Mouse (Mus musculus) cortical plate, adult 2 months (tissue): Measurements from ENCODE around the gene Abhd17c.

Experiments used
- CTCF ChIP-seq: fragments of 200-500 bp; IDR thresholded peaks from 2 replicates; pipeline ENCODE4 v1.5.1; 2011; ENCODE audit warnings: mild to moderate bottlenecking, control low read depth, low read length; ENCODE audit not compliant: insufficient read depth; ENCODE audit errors: extremely low read depth
- POLR2A ChIP-seq: fragments of 200-500 bp; IDR thresholded peaks from 2 replicates; pipeline ENCODE4 v1.6.1; 2011; ENCODE audit warnings: mild to moderate bottlenecking, low read length, control low read depth; ENCODE audit not compliant: insufficient read depth; ENCODE audit errors: extremely low read depth

DNA sequence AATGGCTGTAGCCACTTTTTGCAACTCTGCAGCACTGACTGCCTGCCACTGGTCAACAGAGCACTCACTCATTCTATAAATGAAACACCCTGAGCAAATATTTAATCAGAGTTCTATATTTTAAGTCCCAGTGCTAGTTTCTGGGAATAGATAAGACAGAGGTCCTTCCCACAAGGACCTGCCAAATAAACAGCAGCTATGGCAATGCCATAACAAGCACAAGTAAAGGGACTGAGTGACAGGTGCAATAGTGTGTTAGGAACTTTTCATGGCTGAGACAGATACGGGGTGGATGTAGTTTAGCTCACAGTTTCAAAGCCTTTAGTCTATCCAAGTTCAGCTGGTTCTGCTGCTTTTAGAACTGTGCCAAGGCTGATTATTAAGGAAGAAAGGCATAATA lies 3.9 kb downstream of the Abhd17c start:
- TF ChIP-seq CTCF (no peak), POLR2A (no peak)
